Mouse (Mus musculus) myocyte (in vitro differentiated cells): ENCODE data around the gene Tpm1. TPM values are rescaled to one million over a fixed set of nuclear protein-coding genes. Genes with fewer than 3 reads are reported as not detected.

Experiments
- H3K27me3 ChIP-seq: one replicate; pipeline ENCODE4 v1.6.1; 2011; ENCODE audit not compliant: control insufficient read depth, insufficient read depth, insufficient read length
- H3K36me3 ChIP-seq: one replicate; pipeline ENCODE4 v1.6.1; 2011; ENCODE audit not compliant: control insufficient read depth, insufficient read depth
- H3K4me2 ChIP-seq: one replicate; pipeline ENCODE4 v1.6.1; 2011; ENCODE audit warnings: low read depth, control low read depth
- H3K4me3 ChIP-seq: one replicate; pipeline ENCODE4 v1.5.1; 2011; ENCODE audit warnings: mild to moderate bottlenecking, control low read depth, moderate library complexity
- H3K79me2 ChIP-seq: one replicate; pipeline ENCODE4 v1.6.1; 2011; ENCODE audit not compliant: control insufficient read depth, insufficient read depth
- H3ac ChIP-seq: one replicate; pipeline ENCODE4 v1.6.1; 2011; ENCODE audit not compliant: control insufficient read depth, insufficient read length
- CEBPB ChIP-seq: IDR thresholded peaks from 2 replicates; pipeline ENCODE4 v1.6.1; 2011; ENCODE audit warnings: mild to moderate bottlenecking, moderate library complexity; ENCODE audit not compliant: poor library complexity, insufficient read depth, severe bottlenecking
- E2F4 ChIP-seq: IDR thresholded peaks from one replicate; pipeline ENCODE4 v1.6.1; 2011; ENCODE audit warnings: mild to moderate bottlenecking, control low read depth, moderate library complexity; ENCODE audit not compliant: insufficient read depth
- MAX ChIP-seq: IDR thresholded peaks from one replicate; pipeline ENCODE4 v1.6.1; 2011; ENCODE audit warnings: low read depth, mild to moderate bottlenecking, control low read depth
- MYOD1 ChIP-seq, 3 experiments: IDR thresholded peaks; one replicate each; pipeline ENCODE4 v1.6.1; 2011; ENCODE audit warnings: control low read depth in 2 of 3, low read depth in 2 of 3, mild to moderate bottlenecking in 2 of 3, moderate library complexity in 1 of 3; ENCODE audit not compliant: insufficient read length in 2 of 3, control insufficient read depth in 1 of 3
- MYOG ChIP-seq, 3 experiments: IDR thresholded peaks; one replicate each; pipeline ENCODE4 v1.6.1; 2011; ENCODE audit warnings: control low read depth in 2 of 3, low read depth in 2 of 3, mild to moderate bottlenecking in 2 of 3; ENCODE audit not compliant: insufficient read length in 2 of 3, control insufficient read depth in 1 of 3, insufficient read depth in 1 of 3
- POLR2A ChIP-seq: IDR thresholded peaks from one replicate; pipeline ENCODE4 v1.6.1; 2011; ENCODE audit warnings: low read depth, mild to moderate bottlenecking, control low read depth, moderate library complexity; ENCODE audit not compliant: insufficient read length
- POLR2AphosphoS2 ChIP-seq: IDR thresholded peaks from one replicate; pipeline ENCODE4 v1.6.1; 2011; ENCODE audit warnings: low read depth, control low read depth; ENCODE audit not compliant: insufficient read length
- REST ChIP-seq: IDR thresholded peaks from one replicate; pipeline ENCODE4 v1.6.1; 2011; ENCODE audit warnings: mild to moderate bottlenecking, control low read depth, moderate library complexity; ENCODE audit not compliant: insufficient read depth, insufficient read length
- SRF ChIP-seq: IDR thresholded peaks from one replicate; pipeline ENCODE4 v1.6.1; 2011; ENCODE audit warnings: low read depth; ENCODE audit not compliant: control insufficient read depth, insufficient read length
- TCF12 ChIP-seq: IDR thresholded peaks from one replicate; pipeline ENCODE4 v1.6.1; 2011; ENCODE audit warnings: mild to moderate bottlenecking, control low read depth; ENCODE audit not compliant: poor library complexity, insufficient read depth, severe bottlenecking
- TCF3 ChIP-seq: IDR thresholded peaks from one replicate; pipeline ENCODE4 v1.6.1; 2011; ENCODE audit warnings: low read depth, control low read depth; ENCODE audit not compliant: insufficient read length
- USF1 ChIP-seq: IDR thresholded peaks from one replicate; pipeline ENCODE4 v1.6.1; 2011; ENCODE audit warnings: low read depth, mild to moderate bottlenecking, control low read depth, moderate library complexity
- polyA plus RNA-seq: library from polyadenylated mRNA; unstranded; fragments of >200 nt; fragmentation: generic; extraction: Trizol; gene quantifications from one replicate; pipeline ENCODE4 v1.2.1, GENCODE M21; 2012; ENCODE audit warnings: missing spikeins

Gene Tpm1
- polyA plus RNA-seq, 1 experiment: 1,921 TPM

GRCm38 (mm10) chr9:67012470-67012869, 36.7 kb downstream of the Tpm1 start:
- peak; percentile 7 for TF ChIP-seq TCF12
- peak in 1 of 3 experiments; percentile 45 for TF ChIP-seq MYOG (IDR thresholded peaks at IDR 0.05; ENCODE audit: control insufficient read depth in 1 of 3, insufficient read depth in 1 of 3, insufficient read length in 2 of 3, low read depth in 2 of 3)
- TF ChIP-seq CEBPB: no peak
- no peak for TF ChIP-seq TCF3
- TF ChIP-seq E2F4: no peak
- no peak for TF ChIP-seq MAX
- TF ChIP-seq REST: no peak
- peak; percentile 43 to 75 (median 46) for TF ChIP-seq MYOD1 (IDR thresholded peaks at IDR 0.05; ENCODE audit: control insufficient read depth in 1 of 3, insufficient read length in 2 of 3, low read depth in 2 of 3)
- TF ChIP-seq SRF: no peak
- TF ChIP-seq POLR2A: no peak
- TF ChIP-seq POLR2AphosphoS2: no peak
- no peaks in the 10 kb centered on the region for H3K36me3 ChIP-seq
- H3K4me3 ChIP-seq: no peak overlapping the region
- peak overlapping the region; percentile 18 for H3K4me2 ChIP-seq
- H3K79me2 ChIP-seq: no peaks in the 10 kb centered on the region
- H3K27me3 ChIP-seq: no peaks in the 10 kb centered on the region
- no peak overlapping the region for H3ac ChIP-seq

DNA sequence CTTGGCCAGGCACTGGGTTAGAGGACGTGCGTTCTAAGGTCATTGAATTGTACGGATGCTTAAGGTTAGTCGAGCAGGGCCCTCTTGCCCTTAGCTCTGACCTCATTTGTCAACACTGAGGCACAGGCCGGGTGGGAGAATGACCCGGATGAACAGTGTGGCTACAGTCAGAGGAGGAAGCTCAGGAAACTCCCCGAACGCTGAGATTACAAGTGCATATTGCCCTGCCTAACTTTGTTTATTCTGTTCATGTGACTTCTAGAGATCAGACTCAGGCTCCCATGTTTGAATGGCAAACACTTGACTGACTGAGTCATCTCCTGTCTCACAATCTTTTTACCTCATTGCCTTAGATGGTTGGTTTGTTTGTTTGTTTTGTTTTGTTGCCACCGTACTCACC, 37.7 kb downstream of the Tpm1 start:
- no peaks in the 10 kb centered on the region for H3K36me3 ChIP-seq
- H3ac ChIP-seq: no peak overlapping the region

GRCm38 (mm10) chr9:67008781-67009180, 40.4 kb downstream of the Tpm1 start:
- no peaks in the 10 kb centered on the region for H3K36me3 ChIP-seq
- H3K4me3 ChIP-seq: no peak overlapping the region
- no peaks in the 10 kb centered on the region for H3K79me2 ChIP-seq
- H3K4me2 ChIP-seq: no peak overlapping the region
- no peaks in the 10 kb centered on the region for H3K27me3 ChIP-seq
- no peak overlapping the region for H3ac ChIP-seq
- TF ChIP-seq POLR2A: no peak
- TF ChIP-seq REST: no peak
- TF ChIP-seq USF1: no peak
- no peak for TF ChIP-seq MAX
- no peak for TF ChIP-seq SRF
- TF ChIP-seq MYOG (IDR thresholded peaks at IDR 0.05; ENCODE audit: control insufficient read depth in 1 of 3, insufficient read depth in 1 of 3, insufficient read length in 2 of 3, low read depth in 2 of 3): no peak
- TF ChIP-seq TCF3: no peak
- TF ChIP-seq MYOD1 (IDR thresholded peaks at IDR 0.05; ENCODE audit: control insufficient read depth in 1 of 3, insufficient read length in 2 of 3, low read depth in 2 of 3): no peak
- no peak for TF ChIP-seq E2F4
- TF ChIP-seq TCF12: no peak
- TF ChIP-seq CEBPB: no peak
- TF ChIP-seq POLR2AphosphoS2: no peak

More for the DNA sequence above, 37.7 kb downstream of the Tpm1 start:
- Histone ChIP-seq H3K4me3 (no peak overlapping the region), H3K79me2 (no peaks in the 10 kb centered on the region), H3K4me2 (no peak overlapping the region), H3K27me3 (no peaks in the 10 kb centered on the region)
- no peak for TF ChIP-seq CEBPB
- TF ChIP-seq USF1: peak; percentile 22
- no peak for TF ChIP-seq TCF12
- TF ChIP-seq MAX: no peak

DNA sequence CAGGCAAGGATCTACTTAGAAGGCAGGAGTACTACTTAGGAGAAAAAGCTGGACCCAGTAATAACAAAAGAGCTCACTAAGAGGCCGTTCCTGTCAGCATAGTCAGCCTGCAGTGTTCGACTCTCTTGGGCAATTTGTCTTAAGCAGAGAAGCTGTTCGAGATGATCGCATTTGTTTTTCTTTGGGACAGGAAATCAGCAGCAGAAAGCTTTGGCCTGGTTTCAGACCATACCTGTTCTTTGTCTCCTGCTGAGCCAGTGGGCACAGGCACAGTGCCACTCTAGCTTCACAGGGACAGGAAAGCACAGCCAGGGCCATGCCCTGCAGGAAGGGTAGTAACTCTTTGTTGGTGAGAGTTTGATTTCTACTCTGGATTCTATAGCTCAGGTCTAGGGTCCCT, 42.8 kb downstream of the Tpm1 start:
- no peak for TF ChIP-seq TCF12
- Histone ChIP-seq H3K4me2 (no peak overlapping the region), H3K36me3 (no peaks in the 10 kb centered on the region), H3ac (no peak overlapping the region), H3K79me2 (no peaks in the 10 kb centered on the region), H3K4me3 (no peak overlapping the region), H3K27me3 (no peaks in the 10 kb centered on the region)

DNA sequence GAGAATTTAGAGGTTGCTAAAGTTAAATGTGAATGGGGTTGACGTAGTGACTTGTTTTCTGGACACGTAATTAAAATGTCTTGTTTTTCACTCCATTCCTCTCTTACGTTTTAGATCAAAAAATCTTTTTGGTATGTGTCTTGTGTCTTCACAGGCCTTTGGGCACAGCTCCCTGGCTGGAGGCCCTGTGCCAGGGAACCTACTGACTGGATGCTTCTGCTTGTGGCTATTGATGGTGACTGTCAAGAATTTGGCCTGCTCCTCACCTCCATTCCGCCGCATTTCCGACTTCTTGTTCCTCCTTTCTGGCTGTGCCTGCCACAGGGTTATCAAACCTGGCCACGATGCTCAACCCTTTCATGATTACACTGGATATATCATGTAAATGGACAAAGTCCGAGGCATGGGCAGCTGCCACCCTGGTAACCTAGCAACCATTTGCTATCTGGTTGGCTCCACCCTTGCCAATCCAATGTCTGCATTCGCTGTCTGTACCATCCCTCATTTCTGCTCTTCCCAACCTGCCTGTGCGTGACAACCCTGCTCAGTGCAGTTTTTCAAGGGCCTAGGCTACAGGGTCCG, 44.0 kb downstream of the Tpm1 start:
- Histone ChIP-seq H3K79me2 (no peaks in the 10 kb centered on the region), H3K36me3 (no peaks in the 10 kb centered on the region), H3K27me3 (no peaks in the 10 kb centered on the region), H3K4me2 (no peak overlapping the region), H3K4me3 (no peak overlapping the region), H3ac (no peak overlapping the region)
- no peak for TF ChIP-seq REST

- TF ChIP-seq TCF3 (no peak), POLR2A (no peak), MYOD1 (IDR thresholded peaks at IDR 0.05; ENCODE audit: control insufficient read depth in 1 of 3, insufficient read length in 2 of 3, low read depth in 2 of 3) (no peak), TCF12 (no peak), E2F4 (no peak), MAX (no peak), SRF (no peak), POLR2AphosphoS2 (no peak), MYOG (IDR thresholded peaks at IDR 0.05; ENCODE audit: control insufficient read depth in 1 of 3, insufficient read depth in 1 of 3, insufficient read length in 2 of 3, low read depth in 2 of 3) (no peak)
- Histone ChIP-seq H3K4me3 (no peak overlapping the region), H3K4me2 (no peak overlapping the region), H3K36me3 (no peaks in the 10 kb centered on the region), H3K79me2 (no peaks in the 10 kb centered on the region), H3ac (no peak overlapping the region), H3K27me3 (no peaks in the 10 kb centered on the region)
Observed at GRCm38 (mm10) chr9:67003656-67004055, 45.5 kb downstream of the Tpm1 start.
